ENCODE assay signal across 9 mouse cellular contexts in the genomic region with DNA sequence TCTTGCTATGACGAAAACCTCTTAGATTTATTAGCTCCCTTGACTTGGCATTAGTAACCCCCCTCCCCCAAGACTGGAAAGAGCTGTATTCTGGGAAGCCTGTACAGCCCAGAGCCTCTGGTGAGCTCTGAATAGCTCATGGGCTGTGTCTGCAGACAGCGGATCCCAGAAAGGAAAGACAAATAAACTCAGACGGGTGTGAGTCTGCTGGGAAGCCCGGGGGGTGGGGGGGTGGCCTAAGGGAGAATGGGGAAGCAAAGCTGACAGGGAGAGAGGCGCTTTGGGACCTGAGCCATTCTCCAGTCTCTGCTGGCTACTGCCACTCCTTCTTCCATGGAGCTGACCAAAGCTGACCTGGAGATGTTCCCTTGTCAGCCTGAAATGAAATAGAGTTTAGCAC. TPM values are rescaled to one million over a fixed set of nuclear protein-coding genes. Genes with fewer than 3 reads are reported as not detected.
A peak's percentile ranks its signal among the peaks of the same experiment; 100 is the strongest.
DNase-seq lines count a peak whose midpoint lies in the region; ATAC-seq lines count a peak whose summit lies in the region.
"Had no signal": no experiment of that assay in that cellular context is flagged by ENCODE, and none has a peak within 500 bp of the region (broad histone marks: within the 10 kb centered on the region; RNA-seq: fewer than 3 reads in every experiment).

No protein-coding gene starts in this region.

- peak; percentile 40 for DNase-seq in kidney, postnatal 10 days
- no peak for DNase-seq in kidney, adult 8-10 months
- no peak for DNase-seq in hindbrain, embryonic 14.5 days (ENCODE audit: low spot score)
- no peak for DNase-seq in adrenal gland, adult 8-10 months
- DNase-seq in ovary, postnatal 36 days (ENCODE audit: low spot score), result no peak
- no peak for DNase-seq in left cerebral cortex, postnatal 14 days (ENCODE audit: low spot score in 2 of 2)

- peaks cover 9% of the 10 kb centered on the region; the same call in 1 of the 2 replicates for H3K36me3 ChIP-seq in embryonic facial prominence, embryonic 12.5 days
- H3K36me3 ChIP-seq in hindbrain, embryonic 14.5 days (replicated peaks; ENCODE audit: control insufficient read depth, insufficient read depth), result peaks cover 16% of the 10 kb centered on the region; the same call in 1 of the 2 replicates

- no peaks in the 10 kb centered on the region for H3K9me3 ChIP-seq in embryonic facial prominence, embryonic 12.5 days
- H3K9me3 ChIP-seq in hindbrain, embryonic 14.5 days (ENCODE audit: control insufficient read depth, low read length), result no peaks in the 10 kb centered on the region

- H3K4me2 ChIP-seq in embryonic facial prominence, embryonic 12.5 days (replicated peaks), result no peak overlapping the region
- no peak overlapping the region for H3K4me2 ChIP-seq in hindbrain, embryonic 14.5 days (replicated peaks)

- H3K4me1 ChIP-seq in embryonic facial prominence, embryonic 12.5 days, result peaks cover 8% of the 10 kb centered on the region; the same call in 1 of the 2 replicates
- no peaks in the 10 kb centered on the region for H3K4me1 ChIP-seq in hindbrain, embryonic 14.5 days (replicated peaks; ENCODE audit: control insufficient read depth, insufficient read depth, low read length)

- WGBS in embryonic facial prominence, embryonic 12.5 days, result 44% methylated on average over 5 of the region's 5 CpGs
- WGBS in hindbrain, embryonic 14.5 days, result 40% methylated on average over 5 of the region's 5 CpGs

- no peaks in the 10 kb centered on the region for H3K27me3 ChIP-seq in embryonic facial prominence, embryonic 12.5 days
- H3K27me3 ChIP-seq in hindbrain, embryonic 14.5 days (ENCODE audit: control insufficient read depth, insufficient read depth, low read length), result no peaks in the 10 kb centered on the region
- H3K27me3 ChIP-seq: Patski had no signal

- no peak overlapping the region for H3K4me3 ChIP-seq in embryonic facial prominence, embryonic 12.5 days
- H3K4me3 ChIP-seq in hindbrain, embryonic 14.5 days (replicated peaks; ENCODE audit: low read length), result no peak overlapping the region

- no peak overlapping the region for H3K9ac ChIP-seq in embryonic facial prominence, embryonic 12.5 days
- H3K9ac ChIP-seq in hindbrain, embryonic 14.5 days, result no peak overlapping the region

- no peak for ATAC-seq in embryonic facial prominence, embryonic 12.5 days (ENCODE audit: insufficient number of reproducible peaks, insufficient read depth, low FRiP score, low TSS enrichment)
- no peak; the same call in 1 of the 2 replicates for ATAC-seq in hindbrain, embryonic 14.5 days (ENCODE audit: low FRiP score)
- 0 out of 2 replicates have a peak, but pooled peaks have one; percentile 26 for ATAC-seq in megakaryocyte progenitor cell, adult 5-6 weeks (replicated peaks; ENCODE audit: poor library complexity)
- ATAC-seq: Patski had no signal

- intact Hi-C loops in left cerebral cortex, postnatal 14 days (cut with DNase I), result no loop called here

- peak overlapping the region; percentile 36 for H3K27ac ChIP-seq in embryonic facial prominence, embryonic 12.5 days
- peak overlapping the region; percentile 32; the same call in 1 of the 2 replicates for H3K27ac ChIP-seq in hindbrain, embryonic 14.5 days

RNA-seq across cellular contexts. Expression of gene Wwp2, which starts 53.8 kb away (rescaled TPM):
- polyA plus RNA-seq in embryonic facial prominence, embryonic 12.5 days (2016; fragmentation: Nextera tagmentation; extraction: Ambion mirVana), result 160 and 181 TPM in 2 replicates
- polyA plus RNA-seq in hindbrain, embryonic 14.5 days (2014; fragmentation: Nextera tagmentation; extraction: Ambion mirVana), result 37.2 and 37.5 TPM in 2 replicates
- 31.8 and 41.3 TPM in 2 replicates for total RNA-seq in megakaryocyte progenitor cell, adult 5-6 weeks (2015)
- 52.3 and 54.7 TPM in 2 replicates for total RNA-seq in megakaryocyte progenitor cell, adult 5-6 weeks (2017)
- 10 to 100 TPM; 37.7 to 62.9 (median 50.9) TPM for total RNA-seq in adrenal gland, adult 8-10 months (2022)
- 10 to 100 TPM; 31.7 to 36.2 TPM for total RNA-seq in left cerebral cortex, postnatal 14 days (2021)
